Mouse (Mus musculus) lung, postnatal 0 days (tissue): Measurements from ENCODE around the gene Bmi1.

ENCODE experiments used
- CTCF ChIP-seq: IDR thresholded peaks from 2 replicates; pipeline ENCODE4 v1.5.1; 2016; ENCODE audit warnings: antibody characterized with exemption, mild to moderate bottlenecking
- EP300 ChIP-seq: IDR thresholded peaks from 2 replicates; pipeline ENCODE4 v1.6.1; 2016; ENCODE audit warnings: antibody characterized with exemption, mild to moderate bottlenecking, control low read depth

DNA sequence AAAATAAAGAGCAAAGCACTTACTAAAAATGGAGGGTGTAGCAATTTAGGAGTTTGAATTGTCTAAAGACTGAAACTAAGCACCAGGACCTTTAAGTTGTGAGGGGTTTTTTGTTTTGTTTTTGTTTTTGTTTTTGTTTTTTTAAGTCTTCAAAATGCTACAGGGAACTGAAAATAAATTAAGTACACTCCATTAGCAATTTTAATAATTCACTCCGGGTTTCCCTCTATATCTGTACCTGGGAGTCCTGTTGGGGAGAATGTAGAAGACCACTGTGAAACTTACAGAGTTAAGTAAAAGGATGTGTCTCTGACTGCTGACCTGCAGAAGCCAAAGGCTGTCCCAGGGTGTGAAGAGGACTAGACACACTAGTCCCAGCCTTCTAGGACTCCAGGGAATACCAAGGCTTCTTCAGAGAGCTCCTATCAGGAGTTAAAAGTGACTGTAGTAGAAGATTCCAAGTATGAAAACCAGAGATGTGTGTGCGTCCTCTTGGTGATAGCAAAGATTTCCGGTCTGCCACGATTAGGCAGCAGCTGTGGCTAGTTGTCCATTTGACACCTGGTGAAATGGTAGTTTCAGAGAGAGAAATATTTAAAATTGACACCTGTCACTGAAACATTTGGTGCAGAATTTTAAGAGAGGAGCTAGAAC, 20.9 kb downstream of the Bmi1 start:
- TF ChIP-seq CTCF (no peak), EP300 (no peak)
